Mouse (Mus musculus) E14TG2a.4 (cell line): ENCODE results near the gene Apobr.

Source experiments
- H3K27me3 ChIP-seq: 2 replicates; pipeline ENCODE4 v1.6.1; 2014; ENCODE audit warnings: low read length, control low read depth; ENCODE audit not compliant: insufficient read depth
- H3K36me3 ChIP-seq: 2 replicates; pipeline ENCODE4 v1.6.1; 2014; ENCODE audit warnings: low read length, control low read depth; ENCODE audit not compliant: insufficient read depth
- H3K4me1 ChIP-seq: replicated peaks from 2 replicates; pipeline ENCODE4 v1.6.1; 2014; ENCODE audit warnings: low read depth, low read length, control low read depth
- H3K4me3 ChIP-seq: replicated peaks from 2 replicates; pipeline ENCODE4 v1.5.1; 2014; ENCODE audit warnings: mild to moderate bottlenecking, low read length
- H3K9me3 ChIP-seq: 2 replicates; pipeline ENCODE4 v1.6.1; 2014; ENCODE audit warnings: low read length, control low read depth
- CTCF ChIP-seq: conservative IDR thresholded peaks from 2 replicates; pipeline ENCODE4 v1.5.1; 2014; ENCODE audit warnings: low read length
- NANOG ChIP-seq: IDR thresholded peaks from 2 replicates; pipeline ENCODE4 v1.6.1; 2014; ENCODE audit warnings: borderline replicate concordance, low read length, mixed read lengths
- POU5F1 ChIP-seq: IDR thresholded peaks from 2 replicates; pipeline ENCODE4 v1.6.1; 2014; ENCODE audit warnings: low read length, borderline replicate concordance

The Apobr gene

DNA sequence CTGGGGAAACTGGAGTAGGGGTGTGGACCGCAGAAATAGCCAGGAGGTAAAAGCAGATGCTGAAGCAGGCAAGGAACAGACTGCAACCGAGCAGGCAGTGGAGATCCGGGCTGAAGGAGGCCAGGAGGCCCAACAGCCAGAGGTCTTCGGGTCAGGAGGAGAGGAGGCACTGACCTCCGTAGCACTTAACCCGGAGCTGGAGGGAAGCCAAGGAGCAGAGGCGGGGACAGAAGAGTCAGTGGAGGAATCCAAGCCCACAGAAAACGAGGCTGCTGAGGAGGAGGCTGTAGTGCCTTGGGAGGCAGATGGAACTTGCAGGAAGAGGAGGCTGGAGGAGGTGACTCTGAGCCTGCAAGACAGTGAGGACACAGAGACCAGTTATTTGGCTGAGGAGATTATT, 2.1 kb downstream of the Apobr start:
- no peaks in the 10 kb centered on the region for H3K9me3 ChIP-seq
- no peaks in the 10 kb centered on the region for H3K36me3 ChIP-seq
- H3K4me1 ChIP-seq: peaks cover 56% of the 10 kb centered on the region
- no peak overlapping the region; the same call in 1 of the 2 replicates for H3K4me3 ChIP-seq
- H3K27me3 ChIP-seq: peaks cover 43% of the 10 kb centered on the region
- TF ChIP-seq NANOG (no peak), CTCF (no peak), POU5F1 (no peak)

DNA sequence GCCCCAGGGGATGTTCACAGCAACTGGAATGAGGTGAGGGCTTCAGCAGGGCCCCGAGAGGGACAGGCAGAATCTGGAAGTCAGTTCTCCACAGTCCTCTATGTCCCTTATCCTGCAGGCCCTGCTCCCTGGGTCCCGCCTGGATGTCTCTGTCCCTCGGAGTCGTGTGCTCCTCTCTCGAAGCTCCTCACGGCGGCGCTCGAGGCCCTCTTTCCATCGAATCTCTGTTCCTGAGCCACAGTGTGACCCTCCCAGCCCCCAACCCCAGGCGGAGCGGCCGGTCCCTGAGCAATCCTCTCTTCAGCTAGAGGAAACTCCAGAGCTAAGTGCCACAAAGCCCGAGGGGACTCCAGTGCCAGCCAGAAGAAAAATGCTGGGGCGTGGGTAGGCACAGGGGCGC, 3.0 kb downstream of the Apobr start:
- Histone ChIP-seq H3K9me3 (no peaks in the 10 kb centered on the region), H3K27me3 (peaks cover 51% of the 10 kb centered on the region), H3K4me1 (peaks cover 50% of the 10 kb centered on the region), H3K36me3 (no peaks in the 10 kb centered on the region), H3K4me3 (peak overlapping the region; percentile 51)
- TF ChIP-seq POU5F1 (no peak), CTCF (peak; percentile 43)

DNA sequence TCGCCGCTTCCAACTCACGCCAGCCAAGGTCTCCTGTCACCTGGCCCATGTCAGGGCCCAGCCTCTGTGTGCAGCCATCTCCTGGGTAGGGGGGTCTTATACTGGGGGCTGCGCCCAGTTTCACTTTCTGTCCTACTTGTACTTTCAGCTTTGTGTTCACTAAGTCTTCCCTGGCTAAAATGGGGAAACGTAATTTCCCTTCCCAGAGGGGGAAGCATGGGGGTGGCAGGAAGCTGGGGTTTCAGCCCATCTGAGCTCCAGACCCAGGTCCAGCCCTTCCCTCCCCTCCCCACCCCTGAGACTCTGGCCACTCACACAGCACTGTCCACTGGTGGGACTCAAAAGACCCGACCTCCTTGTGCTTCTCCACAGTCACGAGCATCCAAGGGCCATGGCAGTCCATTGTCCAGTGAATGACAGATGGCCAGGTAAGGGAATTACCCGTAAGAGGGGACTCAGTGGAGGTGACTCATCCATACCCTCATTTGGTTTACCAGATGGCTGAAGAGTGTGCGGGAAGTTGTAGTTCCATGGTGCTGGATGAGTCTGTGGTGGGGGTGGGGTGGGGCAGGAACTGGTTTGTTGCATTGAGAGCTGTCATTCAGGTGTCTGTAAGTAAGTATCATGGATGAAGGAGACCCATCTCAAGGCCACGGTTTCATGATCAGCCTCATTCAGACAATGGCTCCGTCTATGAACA, 10.3 kb downstream of the Apobr start, which contains the start of gene Il27:
Il27 (minus strand) TSS at position 80 of the 700 bp plus-strand sequence.
- no peak for TF ChIP-seq POU5F1
- TF ChIP-seq NANOG: no peak
- TF ChIP-seq CTCF: no peak

DNA sequence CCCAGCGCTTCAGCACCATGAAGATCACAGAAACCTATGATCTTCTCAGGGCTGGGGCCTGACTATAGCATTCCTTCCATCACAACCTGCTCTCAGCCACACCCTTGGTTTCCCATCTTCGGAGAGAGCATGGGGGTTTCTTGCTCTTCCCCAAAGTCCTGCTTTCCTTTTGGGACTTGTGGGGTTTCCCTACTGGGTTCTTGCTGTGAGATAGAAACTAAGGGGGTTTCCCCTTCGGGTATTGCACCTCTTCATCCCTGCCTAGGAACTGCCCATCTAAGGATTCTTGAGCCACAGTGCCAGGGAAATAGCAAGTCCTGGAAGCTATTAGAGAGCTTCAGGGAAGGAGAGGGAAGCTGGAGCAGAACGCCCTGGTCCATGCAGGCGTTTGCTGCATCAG, 11.1 kb downstream of the Apobr start:
- Histone ChIP-seq H3K36me3 (no peaks in the 10 kb centered on the region), H3K27me3 (peaks cover 53% of the 10 kb centered on the region), H3K4me3 (no peak overlapping the region), H3K9me3 (no peaks in the 10 kb centered on the region), H3K4me1 (peaks cover 6% of the 10 kb centered on the region)
- TF ChIP-seq POU5F1: no peak
- no peak for TF ChIP-seq NANOG
- no peak for TF ChIP-seq CTCF

More for the DNA sequence above, 10.3 kb downstream of the Apobr start, which contains the start of gene Il27:
- Histone ChIP-seq H3K4me3 (no peak within 1 kb of the TSS), H3K4me1 (peaks cover 4% of the 10 kb centered on the region; the same call in 1 of the 2 replicates), H3K36me3 (no peaks in the 10 kb centered on the region), H3K27me3 (peaks cover 53% of the 10 kb centered on the region), H3K9me3 (no peaks in the 10 kb centered on the region)

DNA sequence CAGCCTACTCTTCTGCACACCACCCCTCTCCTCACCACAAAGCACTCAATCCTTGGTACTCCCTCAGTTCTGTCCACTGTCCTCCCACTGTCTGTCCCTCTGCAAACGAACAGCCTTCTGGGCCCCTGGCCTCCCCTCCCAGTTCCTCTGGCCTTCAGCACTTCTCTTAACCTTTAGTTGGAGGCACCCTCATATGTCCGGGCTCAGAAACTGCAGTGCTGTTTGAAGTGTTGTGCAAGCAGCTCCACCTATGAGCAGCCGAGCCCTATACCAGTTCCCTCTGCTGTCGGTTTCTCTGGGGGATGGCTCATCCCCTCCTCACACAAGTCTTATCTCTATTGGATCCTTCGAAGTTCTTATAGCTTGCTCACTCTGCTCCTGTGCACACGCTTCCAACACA, 11.7 kb downstream of the Apobr start:
- Histone ChIP-seq H3K9me3 (no peaks in the 10 kb centered on the region), H3K36me3 (no peaks in the 10 kb centered on the region), H3K27me3 (peaks cover 51% of the 10 kb centered on the region), H3K4me3 (no peak overlapping the region), H3K4me1 (peaks cover 11% of the 10 kb centered on the region)
- no peak for TF ChIP-seq POU5F1
- TF ChIP-seq CTCF: no peak
- no peak for TF ChIP-seq NANOG

DNA sequence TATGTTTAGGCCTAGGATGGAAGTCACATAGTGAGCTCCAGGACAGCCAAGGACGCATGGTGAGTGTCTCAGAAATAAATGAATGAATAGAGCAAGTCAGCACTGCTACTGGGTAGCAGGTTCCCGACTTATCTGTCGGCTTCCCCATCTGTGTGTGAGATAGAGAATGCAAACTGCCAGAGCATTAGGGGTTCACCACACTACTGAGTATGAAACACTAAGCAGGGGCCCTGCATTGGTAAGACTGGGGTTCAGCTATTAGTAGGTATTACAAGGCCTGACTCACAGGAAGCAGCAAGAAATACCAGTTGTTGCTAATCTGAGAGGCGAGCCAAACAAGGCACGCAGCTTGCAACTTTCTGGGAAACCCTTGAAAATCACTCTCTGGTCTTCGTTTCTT, 14.2 kb downstream of the Apobr start:
- H3K27me3 ChIP-seq: peaks cover 29% of the 10 kb centered on the region
- no peak for TF ChIP-seq CTCF
- TF ChIP-seq POU5F1: no peak
- no peak for TF ChIP-seq NANOG
- no peak overlapping the region for H3K4me3 ChIP-seq
- H3K36me3 ChIP-seq: no peaks in the 10 kb centered on the region
- H3K4me1 ChIP-seq: peaks cover 17% of the 10 kb centered on the region
- H3K9me3 ChIP-seq: no peaks in the 10 kb centered on the region

DNA sequence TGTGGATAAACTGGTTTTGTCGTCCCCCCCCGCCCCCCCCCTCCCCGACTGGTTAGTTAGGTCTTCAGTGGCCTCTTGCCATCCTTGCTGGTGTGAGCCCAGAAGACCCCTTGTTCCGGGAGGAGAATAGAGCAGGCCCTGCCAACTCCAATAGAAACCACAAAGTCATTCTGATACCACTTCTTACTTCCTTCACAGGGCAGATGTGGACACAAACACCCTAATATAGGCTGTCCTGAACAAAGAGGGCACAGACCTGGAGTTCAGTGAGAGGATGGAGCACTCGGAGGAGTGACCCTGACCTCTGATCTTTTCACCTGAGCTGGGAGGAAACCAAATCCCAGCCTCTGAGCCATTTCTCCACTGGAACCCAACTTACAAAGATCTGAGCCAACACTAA, 17.2 kb downstream of the Apobr start:
- no peaks in the 10 kb centered on the region for H3K27me3 ChIP-seq

DNA sequence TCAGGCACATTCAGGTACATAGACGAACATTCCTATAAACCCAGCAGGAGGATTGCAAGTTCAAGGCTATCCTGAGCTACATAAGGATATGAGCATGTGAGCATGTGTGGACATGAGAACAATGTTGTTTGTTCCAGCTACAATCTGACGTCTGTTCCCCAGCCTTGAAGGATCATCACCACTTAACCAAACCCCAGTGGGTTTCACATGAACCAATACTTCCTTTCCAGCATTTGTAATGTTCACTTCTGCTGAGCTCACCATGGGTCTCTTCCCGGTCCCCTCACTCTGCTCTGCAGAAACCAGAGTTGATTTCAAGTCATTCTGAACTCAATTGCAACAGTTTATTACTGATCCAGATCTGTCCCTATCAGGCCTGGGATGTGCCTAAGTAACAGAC, 17.9 kb downstream of the Apobr start:
- no peaks in the 10 kb centered on the region for H3K36me3 ChIP-seq
- H3K4me3 ChIP-seq: no peak overlapping the region
- H3K4me1 ChIP-seq: peaks cover 20% of the 10 kb centered on the region
- TF ChIP-seq POU5F1 (no peak), NANOG (no peak), CTCF (no peak)
- no peaks in the 10 kb centered on the region for H3K27me3 ChIP-seq
- no peaks in the 10 kb centered on the region for H3K9me3 ChIP-seq

More for the DNA sequence above, 17.2 kb downstream of the Apobr start:
- TF ChIP-seq CTCF (no peak), POU5F1 (no peak), NANOG (no peak)
- Histone ChIP-seq H3K4me1 (peaks cover 20% of the 10 kb centered on the region), H3K9me3 (no peaks in the 10 kb centered on the region), H3K4me3 (no peak overlapping the region), H3K36me3 (no peaks in the 10 kb centered on the region)

DNA sequence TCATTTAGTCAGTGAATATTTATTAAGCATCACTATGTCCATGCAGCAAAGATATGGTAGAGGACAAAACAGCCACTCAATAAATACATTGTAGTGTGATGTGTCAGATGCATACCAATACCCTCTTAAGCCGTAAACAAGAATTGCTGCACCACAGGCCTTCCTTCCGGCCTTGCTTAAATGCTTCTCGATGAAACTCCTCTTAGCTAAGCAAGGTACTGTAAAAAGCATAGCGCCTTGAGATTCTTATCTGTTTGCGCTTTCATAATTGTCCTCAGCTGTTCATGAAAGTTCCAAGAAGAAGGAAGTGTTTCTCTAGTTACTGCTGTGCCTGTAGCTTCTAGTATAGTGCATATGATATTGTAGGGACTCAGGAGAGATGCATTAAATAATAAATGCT, 21.9 kb downstream of the Apobr start:
- Histone ChIP-seq H3K36me3 (no peaks in the 10 kb centered on the region), H3K9me3 (no peaks in the 10 kb centered on the region), H3K4me3 (no peak overlapping the region), H3K4me1 (peaks cover 7% of the 10 kb centered on the region), H3K27me3 (no peaks in the 10 kb centered on the region)
- TF ChIP-seq NANOG (no peak), CTCF (no peak), POU5F1 (no peak)
